Mouse (Mus musculus) urinary bladder, adult 2 months (tissue): ENCODE data around the gene Arhgap10. TPM values are rescaled to one million over a fixed set of nuclear protein-coding genes. Genes with fewer than 3 reads are reported as not detected.

Experiments used
- DNase-seq: peaks from one replicate; pipeline ENCODE4 v3.0.0; 2022; ENCODE audit warnings: low spot score
- polyA plus RNA-seq: library from polyadenylated mRNA; depleted of rRNA; stranded (reverse); fragments of >200 nt; gene quantifications from 2 replicates; pipeline ENCODE4 v1.2.3, GENCODE M21; 2012

The Arhgap10 gene
- polyA plus RNA-seq, 1 experiment = 43.8 TPM

GRCm38 (mm10) chr8:77486749-77487148 lies 31.0 kb downstream of the Arhgap10 start:
- no peak for DNase-seq

- no peak for DNase-seq
Observed at GRCm38 (mm10) chr8:77484817-77485216, 32.9 kb downstream of the Arhgap10 start.

GRCm38 (mm10) chr8:77484266-77484665 lies 33.5 kb downstream of the Arhgap10 start:
- DNase-seq = no peak

- DNase-seq = no peak
Observed at GRCm38 (mm10) chr8:77483676-77484075, 34.1 kb downstream of the Arhgap10 start.

- DNase-seq = no peak
Observed at GRCm38 (mm10) chr8:77481791-77482190, 36.0 kb downstream of the Arhgap10 start.

DNA sequence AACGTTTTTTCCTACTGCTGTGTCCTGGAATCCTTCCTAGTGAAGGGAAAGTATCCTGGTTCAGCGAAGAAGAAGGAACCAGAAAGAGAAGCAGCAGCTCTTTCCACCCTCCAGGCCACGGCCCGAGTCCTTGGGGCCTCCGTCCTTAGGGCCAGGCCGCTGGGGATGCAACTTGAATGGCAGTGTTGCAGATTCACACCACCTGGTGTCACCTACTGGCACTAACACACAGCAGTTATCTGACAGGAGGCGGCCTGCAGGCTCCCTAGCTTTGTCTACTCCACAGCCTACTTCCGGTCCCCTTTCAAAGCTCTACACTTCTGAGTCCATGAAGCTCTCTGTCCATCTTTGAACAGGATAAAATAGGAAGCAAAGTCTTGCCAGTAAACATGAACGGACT lies 37.8 kb downstream of the Arhgap10 start:
- no peak for DNase-seq

- DNase-seq = peak; percentile 51
Observed at GRCm38 (mm10) chr8:77478913-77479273, 38.9 kb downstream of the Arhgap10 start.

DNA sequence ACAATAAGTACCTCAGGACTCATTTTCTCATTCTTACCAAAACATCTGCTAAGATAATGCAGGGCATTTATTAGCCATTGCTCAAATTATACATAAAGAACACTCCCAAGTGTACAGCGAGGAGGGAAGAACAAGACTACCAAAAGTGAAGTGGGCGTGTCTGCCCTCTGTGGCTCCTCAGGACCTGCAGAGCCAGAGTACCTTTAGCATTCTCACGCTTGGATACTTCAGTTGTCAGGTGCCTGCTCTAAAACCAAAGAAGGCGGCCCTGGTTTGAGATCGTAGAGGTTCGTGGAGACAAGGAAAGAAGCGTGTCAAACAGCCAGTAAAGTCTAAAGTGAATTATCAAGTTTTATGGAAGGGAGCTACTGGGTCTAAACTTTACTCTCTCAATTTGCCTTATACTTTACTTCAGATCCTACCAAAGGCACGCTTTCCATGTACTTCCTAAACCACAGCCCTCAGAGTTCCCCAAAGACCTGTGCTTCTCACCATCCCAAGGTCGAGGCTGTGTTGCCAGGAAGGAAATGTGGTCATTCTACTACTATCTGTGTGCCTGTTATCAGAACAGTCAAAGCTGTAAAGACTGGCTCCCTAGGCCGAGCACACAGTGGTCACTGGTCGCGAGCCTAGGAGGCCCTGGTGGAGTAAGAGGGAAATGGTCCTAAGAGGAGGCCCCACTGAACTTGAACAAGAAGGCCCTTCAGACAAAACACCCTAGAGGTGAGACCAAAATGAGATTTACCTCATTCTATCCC lies 39.4 kb downstream of the Arhgap10 start:
- DNase-seq = no peak

DNA sequence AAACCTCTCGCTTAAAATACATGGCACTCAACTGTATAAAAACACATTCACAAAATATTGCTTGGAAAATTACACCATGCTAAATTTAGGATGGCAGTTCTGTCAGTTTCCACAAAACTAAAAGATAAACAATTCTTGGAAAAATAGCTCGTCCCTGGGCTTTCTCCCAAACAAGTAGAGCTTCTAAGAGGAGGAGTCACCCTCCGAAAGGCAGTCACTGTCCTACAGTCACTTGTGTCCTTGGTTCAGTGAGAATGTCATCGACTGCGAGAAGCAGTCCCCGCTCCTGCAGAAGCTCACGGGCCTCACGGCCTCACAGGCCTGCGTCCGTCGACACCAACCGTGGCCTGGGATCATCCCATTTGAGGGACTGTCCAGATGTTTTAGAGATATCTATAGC lies 40.1 kb downstream of the Arhgap10 start:
- DNase-seq = no peak

DNA sequence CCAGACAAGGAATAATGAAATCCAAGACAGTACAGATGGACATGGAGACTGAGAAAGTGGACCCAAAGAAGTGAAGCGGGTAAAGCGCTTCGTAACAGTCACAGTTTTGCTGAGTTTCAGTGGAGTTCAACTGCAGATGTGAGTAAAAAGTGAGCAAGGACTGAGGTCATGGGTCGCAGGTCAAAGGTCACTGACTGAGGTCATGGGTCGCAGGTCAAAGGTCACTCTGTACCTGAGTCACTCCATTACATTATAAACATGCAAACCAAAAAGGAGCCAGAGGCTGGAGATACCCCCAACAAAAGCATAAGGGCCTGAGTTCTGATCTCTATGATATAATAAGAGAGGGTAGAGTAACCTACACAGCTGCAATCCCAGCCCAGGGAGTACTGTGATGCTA lies 43.1 kb downstream of the Arhgap10 start:
- DNase-seq = no peak

DNA sequence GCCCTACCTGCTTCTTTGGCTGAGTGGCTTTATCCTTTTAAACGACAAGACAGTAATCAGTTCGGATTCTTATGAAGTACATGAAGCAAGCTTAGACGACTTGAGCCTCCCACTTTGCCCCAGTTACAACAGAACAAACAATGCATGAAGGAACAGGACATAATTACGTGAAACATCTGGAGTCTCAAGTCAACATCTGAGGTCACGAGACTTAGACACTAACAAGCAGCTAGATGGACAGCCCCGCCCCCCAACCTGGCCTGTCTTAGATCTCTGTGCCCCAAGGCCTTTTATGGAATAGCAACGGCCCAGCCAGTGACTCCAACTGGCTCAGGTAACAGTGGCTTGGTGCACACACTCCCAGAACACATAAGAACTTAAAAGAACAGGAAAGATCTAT lies 44.0 kb downstream of the Arhgap10 start:
- DNase-seq = no peak

DNA sequence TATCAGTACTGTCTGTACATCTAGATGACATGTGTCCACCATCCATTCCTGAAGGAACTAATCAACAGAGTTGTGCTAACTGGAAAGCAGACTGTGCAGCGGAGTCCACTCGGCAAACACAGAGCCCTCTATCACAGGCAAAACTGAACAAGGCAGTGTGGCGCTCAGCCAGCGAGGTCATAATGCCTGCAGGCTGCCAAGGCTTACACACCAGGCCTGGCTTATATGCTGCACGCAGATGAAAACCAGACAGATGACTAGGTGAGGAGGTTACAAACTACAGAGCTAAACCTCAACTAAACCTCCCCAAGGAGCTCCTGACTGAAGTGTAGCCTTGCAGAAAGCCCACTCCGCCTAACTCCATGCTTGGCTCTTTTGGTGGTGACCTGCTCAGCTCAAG lies 44.4 kb downstream of the Arhgap10 start:
- DNase-seq = no peak

DNA sequence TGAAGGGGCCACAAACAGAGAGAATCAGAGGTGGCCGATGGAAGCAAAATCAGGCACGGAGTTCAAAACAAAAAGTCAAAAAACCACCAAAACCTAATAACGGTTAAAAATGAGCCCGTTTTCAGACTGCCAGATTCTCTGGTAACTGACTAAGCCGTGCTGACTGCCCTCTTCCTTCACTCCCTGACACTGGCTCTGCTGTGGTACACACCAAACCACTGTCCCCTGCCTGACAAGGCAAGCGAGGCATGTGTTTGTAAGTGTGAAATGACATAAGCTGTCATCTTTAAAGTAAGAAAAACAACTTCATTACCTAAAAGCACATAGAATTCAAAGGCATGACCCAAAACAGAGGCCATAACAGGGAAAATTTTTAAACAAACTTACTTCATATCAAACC lies 56.4 kb downstream of the Arhgap10 start:
- DNase-seq = no peak

GRCm38 (mm10) chr8:77460363-77460762 lies 57.4 kb downstream of the Arhgap10 start:
- no peak for DNase-seq

DNA sequence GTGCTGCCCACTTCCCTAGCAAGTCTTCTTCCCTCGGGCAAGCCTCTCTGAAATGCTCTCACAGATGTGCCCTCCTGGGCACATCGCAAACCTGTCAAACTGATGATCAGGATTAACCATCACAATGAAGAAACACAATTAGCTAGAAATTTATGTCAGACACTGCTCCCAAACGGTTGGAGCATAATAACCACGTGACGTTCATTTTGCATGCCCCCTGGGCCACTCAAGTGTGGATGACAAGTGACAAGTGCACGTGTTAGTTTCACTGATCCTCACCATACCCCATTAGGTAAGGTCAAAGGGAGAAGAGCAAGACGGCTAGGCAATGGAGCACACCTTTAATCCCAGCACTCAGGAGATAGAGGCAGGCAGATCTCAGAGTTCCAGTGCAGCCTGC lies 58.1 kb downstream of the Arhgap10 start:
- DNase-seq = no peak

DNA sequence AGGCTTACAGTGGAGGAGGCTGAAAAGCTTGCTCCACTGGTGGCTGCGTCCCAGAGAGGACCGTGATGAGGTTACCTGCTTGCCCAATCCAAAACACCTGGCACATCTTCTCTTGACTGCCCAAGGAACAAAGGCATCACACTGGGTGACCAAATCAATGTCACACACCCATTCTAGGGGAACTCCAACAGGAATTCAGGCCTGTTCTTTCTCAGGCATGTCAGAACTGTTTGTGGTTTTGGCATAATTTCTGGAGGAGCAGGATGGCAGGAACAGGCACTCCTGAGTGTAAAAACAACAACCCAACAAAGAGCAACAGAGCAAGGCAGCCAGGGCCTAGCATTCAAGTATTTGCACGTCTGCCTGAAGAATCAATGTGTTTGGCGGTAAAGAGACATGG lies 59.2 kb downstream of the Arhgap10 start:
- DNase-seq = no peak

GRCm38 (mm10) chr8:77456263-77456662 lies 61.5 kb downstream of the Arhgap10 start:
- no peak for DNase-seq

DNA sequence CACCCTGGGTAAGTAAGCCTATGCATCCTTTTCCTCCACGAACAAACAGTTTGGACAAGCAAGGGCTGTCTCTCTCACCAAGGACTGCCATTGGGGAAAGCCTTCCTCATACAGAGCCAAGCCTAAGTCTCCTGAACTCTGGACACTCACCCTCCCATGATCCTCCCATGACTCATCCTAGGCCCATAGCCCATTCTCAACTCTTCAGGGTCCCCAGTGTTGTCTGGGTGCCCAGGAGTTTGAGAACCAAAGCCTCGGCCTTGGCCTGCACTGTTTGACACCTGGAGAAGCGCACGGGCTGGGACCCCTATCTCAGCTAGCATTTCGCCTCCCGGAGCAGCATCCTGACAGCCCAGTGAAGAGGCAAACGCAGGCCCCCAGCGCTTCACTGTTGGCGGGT lies 63.9 kb downstream of the Arhgap10 start:
- no peak for DNase-seq

DNA sequence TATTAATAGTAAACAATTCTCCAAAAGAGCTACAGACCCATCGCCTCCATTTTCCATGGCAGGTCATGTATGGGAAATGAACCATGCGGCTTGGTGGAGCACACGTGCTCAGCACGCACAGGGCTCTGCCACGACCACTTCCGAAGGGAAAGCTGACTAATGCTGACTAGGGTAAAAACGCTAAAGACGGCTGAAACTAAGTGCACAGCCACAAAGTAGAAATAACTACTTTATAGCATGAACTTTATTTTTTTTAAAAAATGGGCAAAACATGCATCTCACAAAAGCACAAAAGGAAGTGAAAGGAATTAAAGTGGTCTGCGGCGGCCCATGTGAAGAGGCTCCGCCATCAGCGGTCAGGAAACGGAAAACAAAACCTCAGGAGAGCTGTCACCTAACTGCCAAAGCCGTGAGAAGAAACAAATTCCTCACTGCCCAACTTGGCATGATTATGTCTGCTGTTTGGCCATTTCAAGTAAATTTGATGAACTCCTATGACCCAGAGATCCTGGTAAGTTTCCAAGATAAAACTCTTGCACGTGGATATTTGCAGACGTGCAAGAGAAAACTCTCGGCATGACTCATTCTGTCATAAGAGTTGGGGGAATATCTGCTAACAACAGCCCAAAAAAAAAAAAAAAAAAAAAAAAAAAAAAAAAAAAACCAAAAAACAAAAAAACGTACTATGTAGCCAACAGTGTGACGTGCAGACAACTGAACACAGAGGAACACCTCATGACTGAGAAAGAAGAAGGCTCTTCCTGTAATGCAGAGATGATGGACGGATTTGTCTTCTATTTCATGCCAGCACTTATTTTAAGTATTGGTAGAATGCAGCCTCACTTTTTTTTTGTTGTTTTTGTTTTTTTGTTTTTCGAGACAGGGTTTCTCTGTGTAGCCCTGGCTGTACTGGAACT lies 66.0 kb downstream of the Arhgap10 start:
- DNase-seq = no peak

GRCm38 (mm10) chr8:77451052-77451451 lies 66.7 kb downstream of the Arhgap10 start:
- no peak for DNase-seq

GRCm38 (mm10) chr8:77446294-77446693 lies 71.5 kb downstream of the Arhgap10 start:
- no peak for DNase-seq

- DNase-seq = no peak
Observed at GRCm38 (mm10) chr8:77445642-77446041, 72.1 kb downstream of the Arhgap10 start.
